Mouse (Mus musculus) neural tube, embryonic 14.5 days (tissue): ENCODE results near the gene Heatr3. TPM values are rescaled to one million over a fixed set of nuclear protein-coding genes. Genes with fewer than 3 reads are reported as not detected.
"Not testable (repeated sequence)": the region's sequence is repeated elsewhere in the genome, so short reads cannot be mapped to it uniquely, and the experiment has no call there.

Experiments
- ATAC-seq: fragments of 200-750 bp; cut with Nextera tagmentation; 2 replicates; pipeline ENCODE4 v1.8.0; 2017; ENCODE audit warnings: low read depth, mild to moderate bottlenecking, moderate TSS enrichment, moderate library complexity
- H3K27ac ChIP-seq: fragments of 300-500 bp; sonication (generic); 2 replicates; pipeline ENCODE4 v1.5.1; 2014; ENCODE audit warnings: low read depth, mild to moderate bottlenecking, control low read depth, low read length, moderate library complexity, mixed read lengths
- H3K27me3 ChIP-seq: fragments of 300-500 bp; sonication (generic); 2 replicates; pipeline ENCODE4 v1.6.1; 2014; ENCODE audit warnings: low read length; ENCODE audit not compliant: control insufficient read depth, insufficient read depth
- H3K36me3 ChIP-seq: fragments of 300-500 bp; sonication (generic); 2 replicates; pipeline ENCODE4 v1.6.1; 2014; ENCODE audit warnings: low read length, mixed read lengths; ENCODE audit not compliant: control insufficient read depth, insufficient read depth
- H3K4me1 ChIP-seq: fragments of 300-500 bp; sonication (generic); 2 replicates; pipeline ENCODE4 v1.6.1; 2014; ENCODE audit warnings: low read length; ENCODE audit not compliant: control insufficient read depth, insufficient read depth
- H3K4me2 ChIP-seq: fragments of 300-500 bp; sonication (generic); 2 replicates; pipeline ENCODE4 v1.6.1; 2014; ENCODE audit warnings: mild to moderate bottlenecking, low read depth, low read length, control low read depth
- H3K4me3 ChIP-seq: fragments of 300-500 bp; sonication (generic); 2 replicates; pipeline ENCODE4 v1.5.1; 2014; ENCODE audit warnings: low read depth, low read length, control low read depth, mixed read lengths
- H3K9ac ChIP-seq: fragments of 300-500 bp; sonication (generic); replicated peaks from 2 replicates; pipeline ENCODE4 v1.6.1; 2014; ENCODE audit warnings: low read depth, mild to moderate bottlenecking, control low read depth, low read length, mixed read lengths
- H3K9me3 ChIP-seq: fragments of 300-500 bp; sonication (generic); 2 replicates; pipeline ENCODE4 v1.6.1; 2016; ENCODE audit warnings: low read length; ENCODE audit not compliant: control insufficient read depth
- WGBS: fragments of 180-500 bp; shearing (Covaris S2); extraction: QIAGEN DNeasy Blood & Tissue Kit; methylation state at CpG from one replicate; pipeline ENCODE4 v1.1.7; 2014; 5-methylcytosine and 5-hydroxymethylcytosine counted together
- microRNA-seq: library from miRNA; unstranded; fragments of <30 nt; microRNA quantifications from one replicate; pipeline ENCODE4, GENCODE M21; 2016
- polyA plus RNA-seq: library from polyadenylated mRNA; unstranded; fragments of >200 nt; fragmentation: Nextera tagmentation; extraction: Ambion mirVana; gene quantifications from 2 replicates; pipeline ENCODE4 v1.2.1, GENCODE M21; 2014

Heatr3 gene
- polyA plus RNA-seq, 1 experiment from 2014 or later, result 42.9 TPM

DNA sequence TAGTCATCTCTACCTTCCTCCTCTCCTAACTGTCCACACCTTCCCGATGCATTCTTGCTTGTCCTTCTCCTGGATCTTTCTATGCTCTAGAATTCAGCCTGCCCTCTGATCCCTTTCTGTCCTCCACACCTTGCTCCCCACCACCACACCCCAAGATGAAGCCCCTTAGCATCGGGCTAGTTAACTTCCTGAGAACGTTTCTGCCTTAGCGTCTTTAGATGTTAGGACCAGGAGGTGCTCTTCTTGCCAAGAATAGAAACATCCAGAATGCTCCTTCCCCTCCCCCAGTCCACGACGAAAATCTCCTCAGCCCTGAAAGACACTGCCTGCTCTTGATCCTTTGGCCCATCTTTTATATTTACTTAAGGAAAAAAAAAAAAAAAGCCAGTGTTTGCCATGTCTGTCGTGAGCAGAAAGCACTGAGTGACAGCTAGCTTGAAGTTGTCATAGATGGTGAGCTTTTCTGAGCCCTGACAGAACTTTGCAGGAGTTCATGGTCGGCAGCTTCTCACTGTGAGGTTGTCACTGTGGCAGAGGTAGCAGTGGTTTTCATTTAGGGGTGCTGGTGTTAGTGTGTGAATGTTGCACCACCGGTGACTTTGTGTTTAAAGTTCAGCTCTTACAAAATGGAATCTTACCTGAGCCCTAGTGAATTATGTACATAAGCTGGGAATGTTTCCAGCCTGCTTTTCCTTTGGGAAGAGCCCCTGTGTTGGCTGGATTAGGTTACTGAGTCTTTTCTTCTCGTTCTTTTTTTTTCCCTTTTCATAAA is 63.3 kb downstream of the Heatr3 start:
- Histone ChIP-seq H3K36me3 (0 out of 2 replicates have a peak, but pooled peaks cover 1% of the 10 kb centered on the region), H3K9me3 (no peaks in the 10 kb centered on the region), H3K27ac (no peak overlapping the region), H3K4me1 (peaks cover 22% of the 10 kb centered on the region), H3K4me3 (peak overlapping the region; percentile 51), H3K27me3 (no peaks in the 10 kb centered on the region), H3K4me2 (peak overlapping the region; percentile 81), H3K9ac (peak overlapping the region; percentile 80)
- WGBS, result 23% methylated on average over 10 of the region's 10 CpGs
- ATAC-seq, result no peak

- 64% methylated on average over 3 of the region's 3 CpGs for WGBS
- no peak for ATAC-seq
- Histone ChIP-seq H3K9ac (no peak overlapping the region), H3K36me3 (0 out of 2 replicates have a peak, but pooled peaks cover 3% of the 10 kb centered on the region), H3K9me3 (no peaks in the 10 kb centered on the region), H3K27me3 (no peaks in the 10 kb centered on the region), H3K4me3 (peak overlapping the region; percentile 51), H3K4me2 (peak overlapping the region; percentile 81), H3K4me1 (peaks cover 24% of the 10 kb centered on the region), H3K27ac (no peak overlapping the region)
These were observed 64.0 kb downstream of the Heatr3 start for GRCm38 (mm10) chr8:88201641-88202040.

DNA sequence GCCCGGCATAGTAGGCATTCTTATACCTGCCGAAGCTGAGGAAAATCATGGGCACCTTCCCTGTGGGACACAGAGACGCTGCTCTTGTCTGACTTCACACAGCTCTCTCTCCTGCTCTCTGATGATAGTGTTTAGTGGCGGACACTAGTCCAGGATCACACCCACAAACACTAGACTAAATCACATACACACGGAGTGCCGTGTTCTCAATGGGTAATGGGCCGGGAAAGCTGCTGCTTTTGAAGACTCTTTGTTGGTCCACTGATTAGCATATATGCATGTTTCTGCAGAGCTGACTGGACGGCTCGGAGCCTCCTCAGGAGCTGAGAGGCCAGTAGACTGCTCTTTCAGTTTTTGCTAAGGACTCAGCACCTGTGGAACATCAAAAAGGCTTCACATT is 68.4 kb downstream of the Heatr3 start:
- WGBS, result 51% methylated on average over 9 of the region's 9 CpGs
- H3K4me1 ChIP-seq, result peaks cover 17% of the 10 kb centered on the region

GRCm38 (mm10) chr8:88207121-88207821 is 69.6 kb downstream of the Heatr3 start:
- 0 out of 2 replicates have a peak, but pooled peaks cover 3% of the 10 kb centered on the region for H3K36me3 ChIP-seq
- H3K27me3 ChIP-seq, result no peaks in the 10 kb centered on the region
- no peak overlapping the region for H3K27ac ChIP-seq
- WGBS, result 90% methylated on average over 7 of the region's 7 CpGs
- no peak for ATAC-seq
- H3K9me3 ChIP-seq, result no peaks in the 10 kb centered on the region
- peaks cover 6% of the 10 kb centered on the region; the same call in 1 of the 2 replicates for H3K4me1 ChIP-seq
- H3K4me2 ChIP-seq, result no peak overlapping the region
- H3K4me3 ChIP-seq, result no peak overlapping the region
- no peak overlapping the region for H3K9ac ChIP-seq

More for the DNA sequence above, 68.4 kb downstream of the Heatr3 start:
- 0 out of 2 replicates have a peak, but pooled peaks cover 3% of the 10 kb centered on the region for H3K36me3 ChIP-seq
- H3K4me3 ChIP-seq, result no peak overlapping the region
- no peak for ATAC-seq
- no peaks in the 10 kb centered on the region for H3K27me3 ChIP-seq
- no peak overlapping the region for H3K4me2 ChIP-seq
- H3K9me3 ChIP-seq, result no peaks in the 10 kb centered on the region
- no peak overlapping the region for H3K27ac ChIP-seq
- H3K9ac ChIP-seq, result no peak overlapping the region

- WGBS, result 93% methylated on average over 5 of the region's 6 CpGs
- not testable (repeated sequence) for ATAC-seq, H3K4me1 ChIP-seq, H3K9me3 ChIP-seq, H3K27ac ChIP-seq, H3K4me3 ChIP-seq, H3K36me3 ChIP-seq, H3K9ac ChIP-seq, H3K4me2 ChIP-seq, H3K27me3 ChIP-seq
These were observed 72.5 kb downstream of the Heatr3 start for GRCm38 (mm10) chr8:88209930-88210827.

GRCm38 (mm10) chr8:88221353-88221752 is 83.7 kb downstream of the Heatr3 start:
- Histone ChIP-seq H3K27me3 (no peaks in the 10 kb centered on the region), H3K9ac (no peak overlapping the region), H3K9me3 (no peaks in the 10 kb centered on the region), H3K4me3 (no peak overlapping the region), H3K4me2 (no peak overlapping the region), H3K4me1 (peaks cover 9% of the 10 kb centered on the region; the same call in 1 of the 2 replicates), H3K27ac (no peak overlapping the region), H3K36me3 (no peaks in the 10 kb centered on the region)
- no peak for ATAC-seq
- 62% methylated on average over 4 of the region's 4 CpGs for WGBS

Small RNA genes lying within 50 kb of the gene (microRNA-seq; reads per million reads assigned to microRNA genes)
- gene Mir7071, result 1.7 reads per million

Other genes with a start within 250 kb of the Heatr3 start
- gene Zfp423, start 178.3 kb upstream of the Heatr3 start, polyA plus RNA-seq, result 35.0 and 43.6 TPM in 2 replicates
- gene Cnep1r1, start 19.1 kb upstream of the Heatr3 start, polyA plus RNA-seq, result 25.3 and 27.3 TPM in 2 replicates
- gene Tent4b, start 61.4 kb downstream of the Heatr3 start, polyA plus RNA-seq, result 16.0 and 18.8 TPM in 2 replicates
- gene Adcy7, start 134.5 kb downstream of the Heatr3 start, polyA plus RNA-seq, result 2.2 and 3.7 TPM in 2 replicates
- gene Brd7, start 224.3 kb downstream of the Heatr3 start, polyA plus RNA-seq, result 66.1 and 68.8 TPM in 2 replicates